ENCODE assay signal across 23 mouse cellular contexts in the genomic region with DNA sequence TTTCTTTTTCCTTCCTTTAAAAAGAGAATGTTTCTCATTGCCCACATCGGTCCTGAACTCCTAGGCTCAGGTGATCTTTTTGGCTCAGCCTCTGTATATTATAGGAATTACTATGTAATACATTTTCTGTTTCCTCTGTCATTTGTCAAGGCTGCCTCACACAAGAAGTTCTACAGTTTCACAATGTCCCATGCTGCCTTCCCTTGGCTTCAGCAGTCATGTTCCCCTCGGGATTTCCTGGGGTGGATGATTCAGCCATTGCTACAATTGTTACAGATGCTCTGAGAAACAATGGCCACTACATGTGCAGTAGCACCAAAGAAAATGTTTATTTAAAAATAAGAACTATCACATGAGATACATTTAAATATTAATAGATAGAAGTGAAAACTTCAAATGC. TPM values are rescaled to one million over a fixed set of nuclear protein-coding genes. Genes with fewer than 3 reads are reported as not detected.
A peak's percentile ranks its signal among the peaks of the same experiment; 100 is the strongest.
DNase-seq lines count a peak whose midpoint lies in the region; ATAC-seq lines count a peak whose summit lies in the region.
"Had no signal": no experiment of that assay in that cellular context is flagged by ENCODE, and none has a peak within 500 bp of the region (broad histone marks: within the 10 kb centered on the region; RNA-seq: fewer than 3 reads in every experiment).

No protein-coding gene starts in this region.

- H3K9me3 ChIP-seq in heart, embryonic 11.5 days (replicated peaks; ENCODE audit: control insufficient read depth, low read length), result no peaks in the 10 kb centered on the region
- H3K9me3 ChIP-seq in forebrain, embryonic 13.5 days (replicated peaks), result no peaks in the 10 kb centered on the region
- H3K9me3 ChIP-seq: embryonic facial prominence, embryonic 15.5 days; G1E; heart, embryonic 12.5 days; hindbrain, embryonic 12.5 days; limb, embryonic 10.5 days; midbrain, embryonic 10.5 days had no signal

- ATAC-seq in heart, embryonic 11.5 days (replicated peaks; ENCODE audit: insufficient number of reproducible peaks, low FRiP score, low TSS enrichment), result no peak
- no peak for ATAC-seq in forebrain, embryonic 13.5 days

- H3K79me2 ChIP-seq in macrophage (ENCODE audit: inconsistent target), result no peaks in the 10 kb centered on the region

- H3K4me1 ChIP-seq in heart, embryonic 11.5 days (ENCODE audit: control insufficient read depth, insufficient read depth, low read length), result peaks cover 37% of the 10 kb centered on the region
- H3K4me1 ChIP-seq in forebrain, embryonic 13.5 days, result no peaks in the 10 kb centered on the region
- H3K4me1 ChIP-seq: hindbrain, embryonic 12.5 days; limb, embryonic 10.5 days; midbrain, embryonic 10.5 days had no signal

- H3K4me2 ChIP-seq in heart, embryonic 11.5 days, result no peak overlapping the region
- H3K4me2 ChIP-seq in forebrain, embryonic 13.5 days, result no peak overlapping the region
- H3K4me2 ChIP-seq: embryonic facial prominence, embryonic 15.5 days; heart, embryonic 12.5 days; hindbrain, embryonic 12.5 days; liver, embryonic 11.5 days; lung, embryonic 14.5 days had no signal

- peak; percentile 55 to 68 for DNase-seq in heart, adult 18-20 months
- DNase-seq in 3T3-L1 (ENCODE audit: low read depth, low spot score) (peak; percentile 69), 416B (ENCODE audit: low read depth) (peak; percentile 69)
- no peak for DNase-seq in right cerebral cortex, postnatal 36 days (ENCODE audit: low spot score in 2 of 2)
- DNase-seq: cerebellum, adult 11-12 months; cerebellum, postnatal 14 days; gastrocnemius, postnatal 10 days; kidney, adult 2 months; kidney, postnatal 14 days; layer of hippocampus, adult 9-11 months; lung, embryonic 14.5 days; right cerebral cortex, postnatal 4 days had no signal

- no peak overlapping the region for H3K9ac ChIP-seq in heart, embryonic 11.5 days (ENCODE audit: low read depth, low read length)
- H3K9ac ChIP-seq in forebrain, embryonic 13.5 days, result no peak overlapping the region
- H3K9ac ChIP-seq: embryonic facial prominence, embryonic 15.5 days; heart, embryonic 12.5 days; hindbrain, embryonic 12.5 days; lung, embryonic 14.5 days had no signal

- H3K36me3 ChIP-seq in heart, embryonic 11.5 days (ENCODE audit: control insufficient read depth, insufficient read depth, low read length), result peaks cover 8% of the 10 kb centered on the region
- no peaks in the 10 kb centered on the region for H3K36me3 ChIP-seq in macrophage (ENCODE audit: inconsistent target)
- peaks cover 69% of the 10 kb centered on the region for H3K36me3 ChIP-seq in forebrain, embryonic 13.5 days (ENCODE audit: poor library complexity, severe bottlenecking)

- H3K4me3 ChIP-seq in heart, embryonic 11.5 days (ENCODE audit: low read depth, low read length), result no peak overlapping the region
- no peak overlapping the region for H3K4me3 ChIP-seq in macrophage (ENCODE audit: inconsistent target)
- H3K4me3 ChIP-seq in forebrain, embryonic 13.5 days, result no peak overlapping the region
- H3K4me3 ChIP-seq: embryonic facial prominence, embryonic 15.5 days; heart, embryonic 12.5 days; hindbrain, embryonic 12.5 days; limb, embryonic 10.5 days; midbrain, embryonic 10.5 days had no signal

- no peaks in the 10 kb centered on the region for H3K27me3 ChIP-seq in heart, embryonic 11.5 days (ENCODE audit: control insufficient read depth, insufficient read depth, low read length)
- no peaks in the 10 kb centered on the region for H3K27me3 ChIP-seq in forebrain, embryonic 13.5 days
- H3K27me3 ChIP-seq: embryonic facial prominence, embryonic 15.5 days; heart, embryonic 12.5 days; hindbrain, embryonic 12.5 days had no signal

- 85% methylated on average over 2 of the region's 2 CpGs for WGBS in heart, embryonic 11.5 days (ENCODE audit: insufficient replicate concordance)
- 40% methylated on average over 2 of the region's 2 CpGs for WGBS in macrophage (ENCODE audit: missing documents)
- WGBS in forebrain, embryonic 13.5 days, result 89% methylated on average over 2 of the region's 2 CpGs

- no peak overlapping the region for H3K27ac ChIP-seq in heart, embryonic 11.5 days (ENCODE audit: low read depth, low read length)
- peak overlapping the region; percentile 83 for H3K27ac ChIP-seq in macrophage
- H3K27ac ChIP-seq in forebrain, embryonic 13.5 days, result no peak overlapping the region
- H3K27ac ChIP-seq: hindbrain, embryonic 12.5 days; limb, embryonic 10.5 days; midbrain, embryonic 10.5 days; stomach, postnatal 0 days had no signal

RNA-seq across cellular contexts. Expression of a gene that starts 49.5 kb away (rescaled TPM):
- total RNA-seq in heart, adult 18-20 months (2021), result 100 to 1,000 TPM; 103 to 114 TPM
- polyA plus RNA-seq in heart, embryonic 11.5 days (2014; fragmentation: Nextera tagmentation; extraction: Ambion mirVana), result 16.0 and 23.5 TPM in 2 replicates
- total RNA-seq in macrophage (2018; cell fraction: chromatin; rRNA removed), result 100 to 1,000 TPM in 15 of 26 experiments, 10 to 100 TPM in 11; 45.1 to 380 (median 113) TPM
- 100 to 1,000 TPM in 8 of 26 experiments, 10 to 100 TPM in 18; 48.1 to 244 (median 82.1) TPM for total RNA-seq in macrophage (2018; cell fraction: cytosol; rRNA removed)
- 100 to 1,000 TPM in 22 of 26 experiments, 10 to 100 TPM in 4; 71.1 to 321 (median 139) TPM for total RNA-seq in macrophage (2018; cell fraction: nucleus; rRNA removed)
- 37.1 to 65.0 TPM (median 49.0 TPM) in 3 replicates for polyA plus RNA-seq in macrophage (2018)
- polyA plus RNA-seq in forebrain, embryonic 13.5 days (2015; fragmentation: Nextera tagmentation; extraction: Ambion mirVana), result 3.0 and 3.4 TPM in 2 replicates

Comparison
In these comparisons a context has a peak if more than half of its experiments do, and no peak if none do; other contexts are left out.
1. DNase-seq: peak in heart, adult 18-20 months (2 of 2), 3T3-L1 (single experiment) and 416B (single experiment); none in right cerebral cortex, postnatal 36 days (0 of 2).